Mouse (Mus musculus) urinary bladder, postnatal 10 days (tissue): ENCODE data around the gene Rpa2.
"Not testable (repeated sequence)": the region's sequence is repeated elsewhere in the genome, so short reads cannot be mapped to it uniquely, and the experiment has no call there.

Experiments
- DNase-seq: peaks from one replicate; pipeline ENCODE4 v3.0.0; 2022; ENCODE audit warnings: low spot score

The Rpa2 gene

GRCm38 (mm10) chr4:132763125-132763524, 5.0 kb upstream of the Rpa2 start:
- DNase-seq, result not testable (repeated sequence)

- DNase-seq, result no peak
These were observed 3.6 kb downstream of the Rpa2 start for GRCm38 (mm10) chr4:132771776-132772175.

GRCm38 (mm10) chr4:132774905-132775304, 6.8 kb downstream of the Rpa2 start:
- no peak for DNase-seq

- DNase-seq, result no peak
These were observed 8.6 kb downstream of the Rpa2 start for GRCm38 (mm10) chr4:132776764-132777163.

- DNase-seq, result no peak
These were observed 10.6 kb downstream of the Rpa2 start for GRCm38 (mm10) chr4:132778562-132779201.

- no peak for DNase-seq
These were observed 12.2 kb downstream of the Rpa2 start for GRCm38 (mm10) chr4:132780288-132780687.

GRCm38 (mm10) chr4:132783732-132784131, 15.6 kb downstream of the Rpa2 start:
- no peak for DNase-seq

GRCm38 (mm10) chr4:132785228-132785627, 17.1 kb downstream of the Rpa2 start:
- DNase-seq, result no peak

GRCm38 (mm10) chr4:132789731-132790130, 21.6 kb downstream of the Rpa2 start:
- no peak for DNase-seq

- DNase-seq, result not testable (repeated sequence)
These were observed 25.3 kb downstream of the Rpa2 start for GRCm38 (mm10) chr4:132793322-132794004.

- DNase-seq, result no peak
These were observed 25.9 kb downstream of the Rpa2 start for GRCm38 (mm10) chr4:132794028-132794427.

GRCm38 (mm10) chr4:132794760-132795159, 26.6 kb downstream of the Rpa2 start:
- no peak for DNase-seq

GRCm38 (mm10) chr4:132795171-132795570, 27.0 kb downstream of the Rpa2 start:
- DNase-seq, result no peak

GRCm38 (mm10) chr4:132796196-132796886, 28.2 kb downstream of the Rpa2 start, which contains the start of gene Themis2:
TSS of gene Themis2 (minus strand) at chr4:132796387.
- no peak for DNase-seq

- no peak for DNase-seq
These were observed 29.3 kb downstream of the Rpa2 start for GRCm38 (mm10) chr4:132797461-132797860.

GRCm38 (mm10) chr4:132798028-132798427, 29.9 kb downstream of the Rpa2 start:
- no peak for DNase-seq

GRCm38 (mm10) chr4:132798666-132799065, 30.5 kb downstream of the Rpa2 start:
- DNase-seq, result not testable (repeated sequence)

- no peak for DNase-seq
These were observed 31.7 kb downstream of the Rpa2 start for GRCm38 (mm10) chr4:132799845-132800244.

GRCm38 (mm10) chr4:132801176-132802077, 33.3 kb downstream of the Rpa2 start:
- DNase-seq, result no peak

- no peak for DNase-seq
These were observed 34.1 kb downstream of the Rpa2 start for GRCm38 (mm10) chr4:132802171-132802637.

- DNase-seq, result no peak
These were observed 35.1 kb downstream of the Rpa2 start for GRCm38 (mm10) chr4:132803212-132803611.

GRCm38 (mm10) chr4:132803876-132804275, 35.7 kb downstream of the Rpa2 start:
- no peak for DNase-seq
